Mouse (Mus musculus): ENCODE results near the gene Trmt2a. TPM values are rescaled to one million over a fixed set of nuclear protein-coding genes. Genes with fewer than 3 reads are reported as not detected.
A peak's percentile ranks its signal among the peaks of the same experiment; 100 is the strongest.

Gene Trmt2a
- polyA plus RNA-seq, 1 experiment from 2014 or later: 94.7 TPM

DNA sequence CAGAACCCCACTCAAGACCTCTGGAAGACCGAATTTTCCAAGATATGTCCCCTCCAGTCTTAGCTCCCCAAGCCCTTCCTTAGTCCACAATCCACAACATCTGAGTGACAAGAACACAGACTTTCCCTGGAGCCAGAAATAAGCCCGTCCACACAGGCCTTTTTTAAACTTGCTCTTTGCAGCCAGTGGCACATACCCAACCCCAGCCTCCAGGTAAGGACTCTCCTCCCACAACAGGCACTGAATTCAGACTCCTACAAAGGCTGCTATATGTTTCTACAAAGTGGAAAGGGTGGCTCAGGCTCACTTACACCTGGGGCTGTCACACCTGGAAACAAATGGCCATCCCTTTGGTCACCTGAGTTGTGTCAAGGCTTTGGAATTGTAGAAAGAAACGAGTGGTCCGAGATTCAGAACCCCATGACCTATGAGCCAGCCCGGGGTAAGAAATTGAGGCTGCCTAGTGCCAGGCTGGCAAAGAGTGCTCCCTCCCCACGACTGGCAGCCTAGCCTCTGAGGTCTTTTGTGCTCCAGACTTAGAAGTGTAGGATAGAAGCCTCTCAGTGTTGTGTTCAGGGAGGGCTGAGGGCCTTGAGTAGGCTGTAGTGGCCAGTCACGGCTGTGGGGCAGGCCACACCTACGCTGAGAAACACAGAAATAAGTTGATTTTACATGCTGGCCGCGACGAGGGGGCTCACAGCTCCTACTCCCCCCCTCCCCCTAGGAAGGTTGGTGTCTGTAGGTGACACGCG lies 14.4 kb upstream of the Trmt2a start:
- ATAC-seq (ENCODE audit: low FRiP score, low read depth): 0 out of 2 replicates have a peak, but pooled peaks have one; percentile 4
- Histone ChIP-seq H3K9me3 (no peaks in the 10 kb centered on the region), H3K4me2 (peak overlapping the region; percentile 79), H3K27me3 (no peaks in the 10 kb centered on the region), H3K9ac (peak overlapping the region; percentile 92), H3K4me3 (peak overlapping the region; percentile 94), H3K27ac (replicated peaks) (peak overlapping the region; percentile 94), H3K4me1 (replicated peaks) (peaks cover 48% of the 10 kb centered on the region), H3K36me3 (peaks cover 13% of the 10 kb centered on the region)
- WGBS: 22% methylated on average over 13 of the region's 13 CpGs

DNA sequence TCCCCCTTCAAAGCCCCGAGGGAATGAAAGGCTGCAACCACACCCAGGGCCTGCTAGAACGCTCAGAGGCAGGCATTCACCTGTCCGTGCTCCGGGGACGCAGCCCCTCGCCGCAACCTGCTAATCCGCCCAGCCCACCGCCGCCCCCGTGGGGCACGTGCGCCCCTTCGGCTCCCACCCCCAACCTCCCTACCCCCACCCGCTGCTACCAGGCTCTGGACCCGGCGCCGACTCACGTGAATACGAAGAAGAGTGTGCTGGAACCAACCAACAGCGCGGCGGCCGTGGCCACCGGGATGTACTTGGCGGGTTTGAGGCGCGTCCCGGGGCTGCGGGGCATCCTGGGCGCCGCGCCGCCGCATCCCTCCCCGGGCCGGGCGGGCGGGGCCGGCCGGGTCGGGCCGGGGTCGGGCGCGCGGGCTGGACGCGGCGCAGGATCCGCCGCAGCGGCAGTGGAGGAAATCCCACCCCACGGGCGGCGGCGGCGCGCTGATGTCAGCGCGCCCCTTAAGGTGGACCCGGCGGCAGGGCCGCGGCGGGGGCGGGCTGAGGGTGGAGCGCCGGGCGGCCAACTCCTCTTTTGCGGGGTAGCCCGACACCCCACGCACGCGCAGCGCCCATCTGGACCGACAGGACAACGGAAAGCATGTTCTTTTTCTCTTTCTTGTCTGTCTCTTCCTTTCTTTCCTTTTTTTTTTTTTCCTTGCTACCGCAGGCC lies 13.6 kb upstream of the Trmt2a start, which contains the start of gene Zdhhc8:
TSS of gene Zdhhc8 (minus strand) at position 466 of the 718 bp plus-strand sequence.
- H3K27me3 ChIP-seq: no peaks in the 10 kb centered on the region
- H3K4me1 ChIP-seq (replicated peaks): peaks cover 40% of the 10 kb centered on the region
- peak within 1 kb of the TSS; percentile 94 for H3K27ac ChIP-seq (replicated peaks)
- H3K9ac ChIP-seq: peak within 1 kb of the TSS; percentile 92
- under 1% methylated on average over 67 of the region's 79 CpGs for WGBS
- H3K36me3 ChIP-seq: peaks cover 18% of the 10 kb centered on the region
- H3K4me2 ChIP-seq: peak within 1 kb of the TSS; percentile 79
- H3K4me3 ChIP-seq: peak within 1 kb of the TSS; percentile 94
- no peaks in the 10 kb centered on the region for H3K9me3 ChIP-seq
- ATAC-seq (ENCODE audit: low FRiP score, low read depth): peak; percentile 85

- Histone ChIP-seq H3K4me1 (replicated peaks) (peaks cover 33% of the 10 kb centered on the region), H3K4me3 (peak overlapping the region; percentile 94), H3K27me3 (no peaks in the 10 kb centered on the region), H3K36me3 (peaks cover 24% of the 10 kb centered on the region), H3K9me3 (no peaks in the 10 kb centered on the region), H3K4me2 (peak overlapping the region; percentile 79), H3K9ac (peak overlapping the region; percentile 92), H3K27ac (replicated peaks) (peak overlapping the region; percentile 94)
- 4% methylated on average over 19 of the region's 19 CpGs for WGBS
- ATAC-seq (ENCODE audit: low FRiP score, low read depth): peak; percentile 85
These were observed 13.0 kb upstream of the Trmt2a start for GRCm38 (mm10) chr16:18235389-18236065.

- no peak overlapping the region for H3K4me3 ChIP-seq
- WGBS: 76% methylated on average over 7 of the region's 7 CpGs
- no peaks in the 10 kb centered on the region for H3K9me3 ChIP-seq
- no peak overlapping the region for H3K9ac ChIP-seq
- no peaks in the 10 kb centered on the region for H3K27me3 ChIP-seq
- H3K4me2 ChIP-seq: peak overlapping the region; percentile 79; the same call in 1 of the 2 replicates
- H3K36me3 ChIP-seq: peaks cover 38% of the 10 kb centered on the region
- H3K27ac ChIP-seq (replicated peaks): no peak overlapping the region
- peaks cover 26% of the 10 kb centered on the region for H3K4me1 ChIP-seq (replicated peaks)
- ATAC-seq (ENCODE audit: low FRiP score, low read depth): no peak
These were observed 11.6 kb upstream of the Trmt2a start for GRCm38 (mm10) chr16:18236676-18237501.

DNA sequence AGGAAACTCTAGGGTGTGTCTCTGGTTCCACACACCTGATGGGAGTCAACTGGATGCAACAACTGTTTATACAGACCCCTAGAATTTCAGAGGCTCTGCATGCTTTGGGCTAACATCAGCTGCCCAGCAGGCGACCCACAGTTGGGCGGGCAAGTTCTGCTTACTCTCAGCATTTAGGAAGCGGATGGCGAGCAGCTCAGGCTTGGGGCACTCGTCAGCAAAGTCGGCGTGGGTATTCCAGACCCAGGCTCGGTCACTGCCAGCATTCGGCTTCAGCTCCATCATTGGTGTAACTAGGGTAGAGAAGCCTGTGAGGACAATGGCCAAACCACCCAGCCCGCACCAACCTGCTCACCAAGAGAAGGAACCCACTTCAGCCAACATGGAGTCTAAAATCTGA lies 6.9 kb upstream of the Trmt2a start:
- Histone ChIP-seq H3K9ac (no peak overlapping the region), H3K9me3 (no peaks in the 10 kb centered on the region), H3K36me3 (peaks cover 84% of the 10 kb centered on the region), H3K27me3 (no peaks in the 10 kb centered on the region), H3K4me2 (no peak overlapping the region), H3K4me3 (no peak overlapping the region), H3K27ac (replicated peaks) (no peak overlapping the region), H3K4me1 (replicated peaks) (peaks cover 4% of the 10 kb centered on the region)
- ATAC-seq (ENCODE audit: low FRiP score, low read depth): no peak
- 94% methylated on average over 10 of the region's 10 CpGs for WGBS

- ATAC-seq (ENCODE audit: low FRiP score, low read depth): no peak
- peaks cover 54% of the 10 kb centered on the region for H3K36me3 ChIP-seq
These were observed 719 bp upstream of the Trmt2a start for GRCm38 (mm10) chr16:18247521-18248399.

GRCm38 (mm10) chr16:18249364-18249967 lies 987 bp downstream of the Trmt2a start:
- H3K4me2 ChIP-seq: peak overlapping the region; percentile 83
- H3K27me3 ChIP-seq: no peaks in the 10 kb centered on the region
- WGBS: 7% methylated on average over 27 of the region's 27 CpGs
- H3K36me3 ChIP-seq: peaks cover 54% of the 10 kb centered on the region
- H3K9me3 ChIP-seq: no peaks in the 10 kb centered on the region
- H3K4me1 ChIP-seq (replicated peaks): peaks cover 39% of the 10 kb centered on the region
- H3K4me3 ChIP-seq: peak overlapping the region; percentile 87
- H3K27ac ChIP-seq (replicated peaks): peak overlapping the region; percentile 89
- ATAC-seq (ENCODE audit: low FRiP score, low read depth): peak; percentile 12
- peak overlapping the region; percentile 69 for H3K9ac ChIP-seq

More at GRCm38 (mm10) chr16:18247521-18248399, 719 bp upstream of the Trmt2a start:
- Histone ChIP-seq H3K27ac (replicated peaks) (peak overlapping the region; percentile 89), H3K9me3 (no peaks in the 10 kb centered on the region), H3K4me1 (replicated peaks) (peaks cover 39% of the 10 kb centered on the region), H3K4me2 (peak overlapping the region; percentile 83), H3K9ac (peak overlapping the region; percentile 82), H3K4me3 (peak overlapping the region; percentile 87), H3K27me3 (no peaks in the 10 kb centered on the region)
- WGBS: 1% methylated on average over 33 of the region's 33 CpGs

DNA sequence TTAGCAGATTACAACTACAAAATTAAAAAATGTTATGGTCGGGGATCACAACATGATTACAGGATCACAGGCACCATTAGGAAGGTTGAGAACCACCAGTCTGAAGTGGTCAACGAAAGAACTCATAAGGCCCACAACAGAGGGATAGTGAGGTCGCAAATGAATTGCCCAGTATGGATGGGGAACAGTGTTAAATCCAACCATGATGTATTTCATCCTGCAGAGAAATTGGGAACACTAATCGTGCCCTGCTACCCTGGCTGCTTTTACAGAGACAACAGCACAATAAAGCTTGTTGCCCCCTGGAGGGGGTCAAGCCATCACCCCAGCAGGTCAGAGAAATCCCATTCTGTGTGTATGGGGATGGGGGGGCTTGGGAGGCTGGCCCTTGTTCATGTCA lies 1.8 kb downstream of the Trmt2a start:
- Histone ChIP-seq H3K4me1 (replicated peaks) (peaks cover 39% of the 10 kb centered on the region), H3K4me2 (peak overlapping the region; percentile 83), H3K27me3 (no peaks in the 10 kb centered on the region), H3K4me3 (peak overlapping the region; percentile 87), H3K9ac (peak overlapping the region; percentile 69; the same call in 1 of the 2 replicates), H3K9me3 (no peaks in the 10 kb centered on the region), H3K36me3 (peaks cover 54% of the 10 kb centered on the region), H3K27ac (replicated peaks) (no peak overlapping the region)
- 52% methylated on average over 4 of the region's 4 CpGs for WGBS
- ATAC-seq (ENCODE audit: low FRiP score, low read depth): no peak

DNA sequence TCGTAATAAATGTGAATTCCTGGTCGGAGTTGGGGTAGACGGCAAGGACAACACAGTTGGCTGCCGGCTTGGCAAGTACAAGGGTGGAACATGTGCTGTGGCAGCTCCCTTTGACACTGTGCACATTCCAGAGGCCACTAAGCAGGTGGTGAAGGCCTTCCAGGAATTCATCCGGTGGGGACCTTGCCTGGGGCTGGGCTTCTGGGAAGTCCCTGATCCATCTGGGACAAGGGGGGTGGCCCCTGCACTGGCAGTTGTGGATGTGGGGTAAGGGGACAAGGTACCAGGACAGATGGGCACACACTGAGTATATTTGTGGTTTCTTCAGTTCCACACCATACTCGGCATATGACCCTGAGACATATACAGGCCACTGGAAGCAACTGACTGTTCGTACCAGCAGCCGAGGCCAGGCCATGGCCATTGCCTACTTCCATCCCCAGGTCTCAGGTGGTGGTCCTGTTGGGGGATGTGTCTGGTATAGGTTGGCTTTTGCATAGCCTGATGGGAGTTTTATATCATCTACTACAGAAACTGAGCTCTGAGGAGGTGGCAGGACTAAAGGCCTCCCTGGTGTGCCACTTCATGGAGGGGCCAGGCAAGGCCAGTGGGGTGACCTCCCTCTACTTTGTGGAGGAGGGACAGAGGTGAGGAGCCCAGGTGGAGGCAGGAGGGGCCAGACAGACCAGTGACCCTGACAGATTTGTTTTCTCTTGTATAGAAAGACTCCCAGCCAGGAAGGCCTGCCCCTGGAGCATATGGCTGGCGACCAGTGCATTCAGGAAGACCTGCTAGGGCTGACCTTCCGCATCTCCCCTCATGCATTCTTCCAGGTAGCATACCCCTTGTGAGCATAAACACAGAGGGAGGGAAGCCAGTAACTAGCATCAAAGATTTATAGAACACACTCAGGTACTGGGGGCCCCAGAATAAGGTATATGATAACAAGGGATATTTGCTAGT lies 2.6 kb downstream of the Trmt2a start:
- Histone ChIP-seq H3K27me3 (no peaks in the 10 kb centered on the region), H3K4me1 (replicated peaks) (peaks cover 39% of the 10 kb centered on the region), H3K9me3 (no peaks in the 10 kb centered on the region), H3K9ac (0 out of 2 replicates have a peak overlapping the region, but pooled peaks have one; percentile 6), H3K4me2 (peak overlapping the region; percentile 83), H3K36me3 (peaks cover 51% of the 10 kb centered on the region), H3K27ac (replicated peaks) (no peak overlapping the region), H3K4me3 (peak overlapping the region; percentile 87; the same call in 1 of the 2 replicates)
- no peak for ATAC-seq (ENCODE audit: low FRiP score, low read depth)
- WGBS: 63% methylated on average over 10 of the region's 10 CpGs
